Mouse (Mus musculus) cerebellum, postnatal 10 days (tissue): ENCODE results near the gene Tbr1.

ENCODE experiments used
- DNase-seq, 2 experiments: peaks; one replicate each; pipeline ENCODE4 v3.0.0; 2021; ENCODE audit warnings: mixed read lengths in 2 of 2

Gene Tbr1

GRCm38 (mm10) chr2:61802656-61803251, at the start of gene Tbr1:
Gene Tbr1, plus strand, starts transcription at chr2:61802930.
- peak; percentile 71 to 81 for DNase-seq

GRCm38 (mm10) chr2:61754989-61755388, 47.7 kb upstream of the Tbr1 start:
- no peak for DNase-seq

GRCm38 (mm10) chr2:61759234-61759855, 43.4 kb upstream of the Tbr1 start:
- no peak for DNase-seq

- DNase-seq, result no peak
Observed at GRCm38 (mm10) chr2:61760044-61760443, 42.7 kb upstream of the Tbr1 start.

- DNase-seq, result no peak
Observed at GRCm38 (mm10) chr2:61764470-61765105, 38.1 kb upstream of the Tbr1 start.

GRCm38 (mm10) chr2:61765526-61765925, 37.2 kb upstream of the Tbr1 start:
- no peak for DNase-seq

GRCm38 (mm10) chr2:61780794-61781193, 21.9 kb upstream of the Tbr1 start:
- DNase-seq, result no peak

- DNase-seq, result peak; percentile 12 to 17
Observed at GRCm38 (mm10) chr2:61794960-61795359, 7.8 kb upstream of the Tbr1 start.

GRCm38 (mm10) chr2:61798048-61798447, 4.7 kb upstream of the Tbr1 start:
- DNase-seq, result no peak

- DNase-seq, result peak; percentile 75
Observed at GRCm38 (mm10) chr2:61803443-61804367, 975 bp downstream of the Tbr1 start.

GRCm38 (mm10) chr2:61804382-61804840, 1.7 kb downstream of the Tbr1 start:
- peak; percentile 39 to 56 for DNase-seq

- peak; percentile 53 to 61 for DNase-seq
Observed at GRCm38 (mm10) chr2:61804841-61805540, 2.3 kb downstream of the Tbr1 start.

GRCm38 (mm10) chr2:61805541-61806345, 3.0 kb downstream of the Tbr1 start:
- DNase-seq, result peak in 1 of 2 experiments; percentile 30

- DNase-seq, result peak in 1 of 2 experiments; percentile 16
Observed at GRCm38 (mm10) chr2:61806346-61806825, 3.7 kb downstream of the Tbr1 start.

GRCm38 (mm10) chr2:61807151-61807550, 4.4 kb downstream of the Tbr1 start:
- peak; percentile 81 to 86 for DNase-seq

GRCm38 (mm10) chr2:61807781-61808180, 5.1 kb downstream of the Tbr1 start:
- no peak for DNase-seq

- DNase-seq, result peak; percentile 34 to 56
Observed at GRCm38 (mm10) chr2:61808776-61809175, 6.0 kb downstream of the Tbr1 start.

- DNase-seq, result no peak
Observed at GRCm38 (mm10) chr2:61809381-61809780, 6.7 kb downstream of the Tbr1 start.

GRCm38 (mm10) chr2:61810751-61811150, 8.0 kb downstream of the Tbr1 start:
- DNase-seq, result no peak

- no peak for DNase-seq
Observed at GRCm38 (mm10) chr2:61811163-61811506, 8.4 kb downstream of the Tbr1 start.
